Mouse (Mus musculus): Measurements from ENCODE around the gene Crybb1.

- TF ChIP-seq NANOG (IDR thresholded peaks at IDR 0.05; ENCODE audit: borderline replicate concordance, low read length) (no peak), CTCF (conservative IDR thresholded peaks at IDR 0.05; ENCODE audit: low read length) (no peak)
These were observed 32.0 kb downstream of the Crybb1 start for GRCm38 (mm10) chr5:112287652-112288051.
